Mouse (Mus musculus) bone marrow macrophage, adult 2 months (primary cell): ENCODE measurements around the gene Rnase9.

Experiments
- CTCF ChIP-seq: IDR thresholded peaks from 2 replicates; pipeline ENCODE4 v1.5.1; 2012; ENCODE audit warnings: low read depth, mild to moderate bottlenecking, low read length, moderate library complexity
- POLR2A ChIP-seq: IDR thresholded peaks from 2 replicates; pipeline ENCODE4 v1.6.1; 2012; ENCODE audit warnings: mild to moderate bottlenecking, low read depth, low read length, borderline replicate concordance

DNA sequence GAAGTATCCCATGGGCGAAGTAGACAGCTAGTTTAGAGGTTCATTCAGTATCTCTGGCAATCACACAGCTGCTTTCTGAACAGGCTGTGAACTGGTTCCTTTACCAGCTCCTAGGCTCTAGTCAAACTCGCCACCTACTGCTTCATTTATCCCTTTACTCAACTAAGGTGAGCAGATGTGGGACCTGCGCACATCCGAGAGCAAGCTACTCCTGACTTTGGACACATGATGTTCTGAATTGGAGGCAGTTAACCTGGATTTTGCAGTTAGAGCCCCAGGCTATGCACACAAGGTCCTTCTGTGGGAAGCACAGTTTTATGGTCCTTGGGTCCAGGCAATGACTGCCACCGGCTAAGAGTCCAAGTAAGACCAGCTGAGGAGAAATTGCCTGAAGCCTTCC lies 19.1 kb upstream of the Rnase9 start:
- TF ChIP-seq CTCF (no peak), POLR2A (no peak)
